Mouse (Mus musculus) fibroblast of lung, adult 2 months (primary cell): Measurements from ENCODE around the gene Arhgef7.

ENCODE experiments used
- DNase-seq: peaks from one replicate; pipeline ENCODE4 v3.0.0-alpha.2; 2011; ENCODE audit warnings: low read depth

Arhgef7 gene

GRCm38 (mm10) chr8:11727651-11728481 is at the start of gene Arhgef7:
TSS of gene Arhgef7 (plus strand) at chr8:11727721.
- no peak for DNase-seq

- no peak for DNase-seq
These were observed 43.0 kb upstream of the Arhgef7 start for GRCm38 (mm10) chr8:11684558-11684957.

- DNase-seq, result no peak
These were observed 40.3 kb upstream of the Arhgef7 start for GRCm38 (mm10) chr8:11687251-11687650.

GRCm38 (mm10) chr8:11689945-11690344 is 37.6 kb upstream of the Arhgef7 start:
- no peak for DNase-seq

- peak; percentile 52 for DNase-seq
These were observed 36.2 kb upstream of the Arhgef7 start for GRCm38 (mm10) chr8:11691284-11691683.

GRCm38 (mm10) chr8:11691761-11692160 is 35.8 kb upstream of the Arhgef7 start:
- DNase-seq, result no peak

GRCm38 (mm10) chr8:11692455-11692854 is 35.1 kb upstream of the Arhgef7 start:
- no peak for DNase-seq

- DNase-seq, result no peak
These were observed 33.5 kb upstream of the Arhgef7 start for GRCm38 (mm10) chr8:11693972-11694371.

- no peak for DNase-seq
These were observed 31.3 kb upstream of the Arhgef7 start for GRCm38 (mm10) chr8:11696176-11696575.

GRCm38 (mm10) chr8:11697467-11697866 is 30.1 kb upstream of the Arhgef7 start:
- no peak for DNase-seq

GRCm38 (mm10) chr8:11699442-11700001 is 28.0 kb upstream of the Arhgef7 start:
- no peak for DNase-seq

GRCm38 (mm10) chr8:11700060-11701032 is 27.2 kb upstream of the Arhgef7 start:
- peak; percentile 29 for DNase-seq

- DNase-seq, result no peak
These were observed 26.5 kb upstream of the Arhgef7 start, which contains the start of gene 1700016D06Rik for GRCm38 (mm10) chr8:11701033-11701362. TSS of gene 1700016D06Rik (minus strand) at chr8:11701063.

- no peak for DNase-seq
These were observed 26.1 kb upstream of the Arhgef7 start for GRCm38 (mm10) chr8:11701428-11701827.

- no peak for DNase-seq
These were observed 23.7 kb upstream of the Arhgef7 start for GRCm38 (mm10) chr8:11703789-11704188.

- no peak for DNase-seq
These were observed 22.7 kb upstream of the Arhgef7 start for GRCm38 (mm10) chr8:11704716-11705420.

- DNase-seq, result no peak
These were observed 21.7 kb upstream of the Arhgef7 start for GRCm38 (mm10) chr8:11705818-11706217.

- no peak for DNase-seq
These were observed 19.8 kb upstream of the Arhgef7 start for GRCm38 (mm10) chr8:11707701-11708100.

GRCm38 (mm10) chr8:11708815-11709214 is 18.7 kb upstream of the Arhgef7 start:
- DNase-seq, result no peak

- DNase-seq, result no peak
These were observed 18.0 kb upstream of the Arhgef7 start for GRCm38 (mm10) chr8:11709542-11709941.

GRCm38 (mm10) chr8:11710415-11710814 is 17.1 kb upstream of the Arhgef7 start:
- no peak for DNase-seq

- DNase-seq, result no peak
These were observed 15.3 kb upstream of the Arhgef7 start for GRCm38 (mm10) chr8:11712244-11712643.
